Mouse (Mus musculus) hindlimb bud, embryonic 11.5 days (tissue): Measurements from ENCODE around the gene Itgb2.
A peak's percentile ranks its signal among the peaks of the same experiment; 100 is the strongest.

Experiments used
- DNase-seq: peaks from one replicate; pipeline ENCODE4 v3.0.0-alpha.2; 2012; ENCODE audit warnings: low read depth, low spot score; ENCODE audit errors: extremely low spot score

Itgb2 gene

DNA sequence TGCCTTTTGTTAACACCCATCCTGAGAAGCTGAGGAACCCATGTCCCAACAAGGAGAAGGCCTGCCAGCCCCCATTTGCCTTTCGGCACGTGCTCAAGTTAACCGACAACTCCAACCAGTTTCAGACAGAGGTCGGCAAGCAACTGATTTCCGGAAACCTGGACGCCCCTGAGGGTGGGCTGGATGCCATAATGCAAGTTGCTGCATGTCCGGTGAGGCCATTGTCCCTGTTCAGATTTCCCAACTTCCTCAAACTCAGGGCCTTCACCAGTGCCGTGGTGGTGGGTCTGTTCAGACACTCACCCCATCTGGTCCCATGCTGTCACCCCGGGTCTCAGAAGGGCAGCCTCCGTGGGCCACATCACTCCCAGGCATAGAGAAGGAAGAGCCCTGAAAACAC, 18.5 kb downstream of the Itgb2 start:
- DNase-seq = no peak

- no peak for DNase-seq
Observed at GRCm38 (mm10) chr10:77550874-77551273, 20.8 kb downstream of the Itgb2 start.

- DNase-seq = no peak
Observed at GRCm38 (mm10) chr10:77552162-77552561, 22.1 kb downstream of the Itgb2 start.

DNA sequence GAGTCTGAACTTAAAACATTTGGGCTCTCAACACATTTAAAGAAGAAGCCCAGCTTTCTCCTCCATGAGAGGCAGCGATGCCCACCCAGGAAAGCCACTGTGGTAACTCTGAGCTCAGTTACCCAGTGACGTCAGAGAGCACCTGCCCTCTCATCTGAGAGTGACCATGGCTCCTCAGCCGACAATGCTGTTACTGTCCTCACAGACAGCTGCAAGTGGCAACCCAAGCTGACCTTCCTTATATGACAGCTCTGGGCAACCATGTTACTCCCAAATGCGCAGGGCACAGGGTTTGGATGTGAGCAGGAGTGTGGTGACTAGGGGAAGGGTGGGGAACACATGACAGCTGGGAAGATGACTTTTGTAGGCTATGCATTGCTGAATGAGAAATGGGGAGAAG, 23.2 kb downstream of the Itgb2 start:
- no peak for DNase-seq

DNA sequence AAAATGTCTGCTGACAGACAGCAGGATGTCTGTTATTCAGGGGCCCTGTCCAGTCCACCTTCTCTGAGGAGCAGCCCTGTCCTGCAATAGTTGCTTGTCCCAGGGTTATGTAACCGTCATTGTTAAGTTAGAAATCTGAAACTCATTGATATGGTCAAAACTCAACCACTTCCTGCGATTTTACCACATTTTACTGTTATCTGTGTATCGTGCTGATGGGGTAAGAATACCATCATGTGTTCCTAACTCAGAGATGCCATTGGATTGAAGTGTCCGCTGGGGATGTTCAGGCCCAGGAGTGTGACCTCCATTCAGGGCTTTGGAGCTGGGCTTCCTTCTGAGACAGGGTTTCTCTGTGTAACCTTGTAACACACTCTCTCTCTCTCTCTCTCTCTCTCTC, 24.9 kb downstream of the Itgb2 start:
- DNase-seq = no peak

DNA sequence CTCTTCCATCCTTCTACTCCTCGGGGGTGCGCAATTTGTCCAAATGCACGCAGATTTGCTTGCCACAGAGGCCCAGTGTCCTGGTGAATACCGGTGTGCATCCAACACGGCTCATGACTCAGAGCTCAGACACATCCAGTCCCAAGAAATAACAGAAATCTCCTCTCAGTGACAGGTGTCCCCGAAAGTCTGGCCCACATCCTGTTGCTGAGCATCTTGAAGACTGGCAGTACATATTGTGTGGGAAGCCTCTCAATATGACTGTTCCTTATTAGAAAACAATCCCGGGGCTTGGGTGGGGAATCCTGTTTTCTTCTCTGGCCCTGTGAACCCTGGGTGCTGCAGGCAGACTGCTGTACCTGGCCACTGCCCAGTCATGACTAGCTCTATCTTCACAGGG, 26.6 kb downstream of the Itgb2 start:
- DNase-seq = no peak

DNA sequence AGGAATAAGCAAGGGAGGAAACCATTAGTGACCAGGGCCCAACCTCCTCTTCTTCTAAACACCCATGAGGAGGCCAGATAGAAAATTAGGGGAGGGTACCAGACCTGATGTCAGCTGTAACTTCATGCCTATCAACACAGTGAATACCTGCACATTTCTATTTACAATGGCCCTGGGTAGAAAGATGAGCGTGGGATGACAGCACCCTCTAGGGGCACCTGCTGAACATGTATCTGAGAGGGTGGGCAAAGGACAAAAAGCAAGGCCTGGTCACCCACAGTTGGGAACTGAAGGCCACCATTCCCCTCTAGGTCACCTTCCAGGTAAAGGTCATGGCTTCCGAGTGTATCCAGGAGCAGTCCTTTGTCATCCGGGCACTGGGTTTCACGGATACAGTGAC, 27.6 kb downstream of the Itgb2 start:
- DNase-seq = no peak

DNA sequence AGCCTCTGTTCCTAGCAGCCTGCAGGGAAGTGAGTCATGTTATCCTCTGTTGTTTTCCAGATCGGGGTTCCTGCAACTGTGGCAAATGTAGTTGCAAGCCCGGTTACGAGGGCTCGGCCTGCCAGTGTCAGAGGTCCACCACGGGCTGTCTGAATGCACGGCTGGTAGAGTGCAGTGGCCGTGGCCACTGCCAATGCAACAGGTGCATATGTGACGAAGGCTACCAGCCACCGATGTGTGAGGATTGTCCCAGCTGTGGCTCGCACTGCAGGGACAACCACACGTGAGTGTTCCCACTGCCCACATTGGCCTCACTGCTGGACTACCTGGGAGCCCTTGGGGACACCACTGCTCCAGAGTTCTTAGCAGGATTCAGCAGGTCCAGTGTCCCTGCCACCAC, 30.0 kb downstream of the Itgb2 start:
- no peak for DNase-seq

DNA sequence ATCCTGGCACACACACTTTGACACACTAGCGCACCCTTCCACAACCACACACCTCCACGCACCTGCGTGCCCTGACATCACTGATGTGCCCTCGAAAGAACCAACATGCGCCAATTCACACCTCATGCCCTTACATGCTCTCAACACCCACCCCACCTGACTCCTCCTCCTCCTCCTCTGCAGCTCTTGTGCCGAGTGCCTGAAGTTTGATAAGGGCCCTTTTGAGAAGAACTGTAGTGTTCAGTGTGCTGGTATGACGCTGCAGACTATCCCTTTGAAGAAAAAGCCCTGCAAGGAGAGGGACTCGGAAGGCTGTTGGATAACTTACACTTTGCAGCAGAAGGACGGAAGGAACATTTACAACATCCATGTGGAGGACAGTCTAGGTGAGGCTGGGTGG, 30.8 kb downstream of the Itgb2 start:
- DNase-seq = no peak

DNA sequence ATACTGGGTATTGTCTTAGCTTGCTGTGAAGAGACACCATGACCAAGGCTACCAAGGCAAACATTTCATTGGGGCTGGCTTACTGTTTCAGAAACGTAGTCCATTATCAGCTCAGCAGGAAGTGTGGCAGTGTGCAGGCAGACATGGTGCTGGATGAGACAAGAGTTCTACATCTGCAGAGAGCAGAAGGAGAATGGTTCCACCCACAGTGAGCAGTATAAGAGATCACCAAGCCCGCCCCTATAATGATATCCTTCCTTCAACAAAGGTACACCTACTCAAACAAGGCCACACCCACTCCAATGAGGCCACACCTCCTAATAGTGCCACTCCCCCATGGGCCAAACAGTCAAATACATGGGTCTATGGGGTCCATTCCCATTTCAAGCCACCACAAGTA, 31.5 kb downstream of the Itgb2 start:
- DNase-seq = no peak

DNA sequence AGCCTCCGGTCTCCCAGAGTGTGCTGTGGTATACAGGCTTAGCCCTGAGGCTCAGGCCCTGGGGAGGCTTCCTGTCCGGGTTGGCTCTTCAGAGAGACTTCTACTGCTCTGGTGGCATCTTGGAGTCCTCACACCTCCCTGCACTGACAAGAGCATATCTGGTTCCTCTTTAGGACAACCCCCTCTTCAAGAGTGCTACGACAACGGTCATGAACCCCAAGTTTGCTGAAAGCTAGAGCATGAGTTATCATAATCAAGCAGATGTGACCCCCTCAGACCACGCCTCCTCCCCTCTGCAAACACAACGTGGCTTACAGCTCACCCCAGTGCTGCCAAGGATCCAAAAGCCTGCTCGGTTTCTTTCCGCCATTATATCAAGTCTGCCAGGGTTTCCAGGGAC, 35.0 kb downstream of the Itgb2 start:
- DNase-seq = no peak

DNA sequence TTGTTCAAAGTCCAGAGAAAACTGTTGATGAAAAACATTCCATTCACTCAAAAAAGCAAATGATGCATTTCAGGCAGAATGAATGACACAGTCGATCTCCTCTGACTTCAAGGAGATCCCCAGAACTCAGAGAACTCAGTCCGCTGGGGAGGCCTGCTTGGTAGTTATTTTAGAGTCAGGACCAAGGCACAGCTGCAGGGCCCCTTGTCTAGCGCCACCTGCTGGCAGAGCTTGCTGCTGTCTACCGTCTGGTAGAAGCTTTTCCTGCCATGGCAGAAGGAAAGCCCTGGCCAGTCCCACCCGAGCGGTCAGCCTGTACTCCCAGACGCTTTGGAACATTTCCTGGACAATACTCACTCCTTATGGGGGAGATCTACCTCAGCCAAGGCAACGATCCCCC, 36.6 kb downstream of the Itgb2 start:
- no peak for DNase-seq

DNA sequence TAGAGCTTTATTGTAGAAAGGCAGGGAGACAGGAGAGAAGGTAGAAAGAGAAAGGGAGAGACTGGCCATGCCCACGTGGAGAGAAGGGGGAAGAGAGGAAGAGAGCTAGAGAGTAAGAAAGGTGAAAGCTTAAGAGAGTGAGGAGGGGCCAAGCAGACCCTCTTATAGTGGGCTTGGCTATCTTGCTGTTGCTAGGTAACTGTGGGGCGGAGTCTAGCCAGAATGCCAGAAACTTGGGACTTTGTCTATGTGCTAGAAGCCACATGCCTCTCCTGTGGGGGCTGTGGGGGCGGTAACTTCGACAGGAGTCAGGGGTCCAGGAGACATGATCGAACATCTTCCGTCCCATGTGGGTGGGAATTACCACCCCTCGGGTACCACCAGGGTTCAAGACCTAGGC, 39.4 kb downstream of the Itgb2 start:
- DNase-seq = no peak

DNA sequence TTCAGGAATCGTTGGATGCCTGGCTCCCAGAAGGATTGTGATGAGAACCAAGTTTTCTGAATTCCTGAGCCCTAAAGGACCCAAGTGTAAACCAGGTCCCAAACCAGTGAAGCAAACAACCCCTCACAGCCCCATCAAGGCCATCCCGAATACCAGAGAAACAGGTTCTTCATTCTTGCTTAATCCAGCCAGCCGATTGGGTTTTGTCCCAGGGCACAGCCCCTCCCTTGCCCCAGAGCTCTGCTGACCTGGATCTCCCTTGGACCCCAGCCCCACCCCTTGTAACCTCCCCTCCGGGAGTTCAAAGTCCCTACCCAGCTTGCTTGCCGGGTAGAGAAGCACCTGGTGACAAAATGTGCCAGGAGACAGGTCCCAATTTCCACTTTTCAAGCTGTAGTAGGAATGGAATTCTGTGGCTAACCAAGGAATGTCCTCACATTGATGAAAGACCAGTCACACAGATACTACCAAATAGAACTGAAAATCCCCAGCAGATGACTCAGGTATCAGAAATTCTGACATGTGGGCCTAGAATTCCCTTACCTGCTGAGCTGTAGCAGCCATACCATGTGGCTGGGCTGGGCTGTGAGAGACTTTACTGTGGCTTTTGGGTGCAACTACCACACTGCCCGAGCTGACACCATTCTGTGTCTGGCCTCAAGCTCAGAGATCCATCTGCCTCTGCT, 40.1 kb downstream of the Itgb2 start:
- DNase-seq = no peak

DNA sequence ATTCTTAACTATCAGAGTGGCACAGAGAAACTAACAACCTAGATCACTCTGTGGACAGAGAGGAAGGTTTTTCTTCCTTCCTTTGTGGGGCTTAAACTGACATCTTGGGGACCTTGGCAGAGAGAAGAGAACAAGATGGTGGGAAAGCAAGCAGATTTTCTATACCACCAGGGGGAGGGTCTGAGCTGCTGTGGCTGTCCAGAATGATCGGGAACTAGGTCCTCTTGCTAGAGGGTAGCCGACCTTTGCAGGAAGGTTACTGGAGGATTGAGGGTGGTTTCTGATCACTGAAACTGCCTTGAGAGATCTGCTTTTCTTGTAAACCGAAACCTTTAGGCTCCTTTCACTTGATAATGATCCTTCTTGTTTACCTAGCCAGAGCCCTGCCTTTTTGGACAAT, 42.2 kb downstream of the Itgb2 start:
- DNase-seq = no peak

DNA sequence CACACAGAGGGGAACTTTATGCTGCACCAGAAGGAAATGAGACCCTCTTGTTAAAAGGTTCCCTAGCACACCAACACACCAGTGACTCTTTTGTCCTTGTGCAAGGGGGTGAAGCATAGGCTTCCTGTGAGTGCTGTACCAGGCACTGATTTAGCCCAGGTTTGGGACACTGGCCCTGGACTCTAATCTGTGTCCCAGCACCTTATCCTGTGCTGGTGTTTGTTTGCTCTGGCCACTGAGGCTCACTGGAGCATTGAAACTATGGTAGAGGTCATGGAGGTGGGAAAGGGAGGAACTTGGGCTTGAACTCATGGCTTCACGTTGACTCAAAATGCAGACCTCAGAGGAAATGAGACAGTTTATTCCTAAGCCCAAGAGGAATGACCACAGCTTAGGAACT, 43.1 kb downstream of the Itgb2 start:
- no peak for DNase-seq

GRCm38 (mm10) chr10:77580027-77580920, 50.2 kb downstream of the Itgb2 start:
- no peak for DNase-seq

DNA sequence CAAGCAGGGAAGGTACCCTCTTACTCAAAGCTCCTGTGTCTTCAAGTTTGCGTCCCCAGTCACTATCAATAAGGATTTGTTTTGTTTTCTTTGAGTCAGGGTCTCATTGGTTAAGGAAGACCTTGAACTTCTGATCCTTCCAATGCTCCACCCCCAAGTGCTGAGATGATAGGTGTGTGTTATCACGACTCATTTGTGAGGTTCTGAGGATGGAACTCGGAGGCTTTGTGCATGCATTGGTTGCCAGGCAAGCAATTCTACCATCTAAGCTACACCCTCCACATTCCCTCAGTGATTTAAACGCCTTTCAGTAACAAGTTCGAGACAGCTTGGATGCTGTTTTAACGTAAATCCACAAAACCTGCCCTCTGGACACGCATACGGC, 51.0 kb downstream of the Itgb2 start:
- no peak for DNase-seq

- DNase-seq = peak; percentile 89
Observed at GRCm38 (mm10) chr10:77581408-77582284, 51.6 kb downstream of the Itgb2 start, which contains the start of gene Pttg1ip. Gene Pttg1ip, plus strand, starts transcription at chr10:77581720.

GRCm38 (mm10) chr10:77582285-77582618, 52.2 kb downstream of the Itgb2 start:
- DNase-seq = no peak

DNA sequence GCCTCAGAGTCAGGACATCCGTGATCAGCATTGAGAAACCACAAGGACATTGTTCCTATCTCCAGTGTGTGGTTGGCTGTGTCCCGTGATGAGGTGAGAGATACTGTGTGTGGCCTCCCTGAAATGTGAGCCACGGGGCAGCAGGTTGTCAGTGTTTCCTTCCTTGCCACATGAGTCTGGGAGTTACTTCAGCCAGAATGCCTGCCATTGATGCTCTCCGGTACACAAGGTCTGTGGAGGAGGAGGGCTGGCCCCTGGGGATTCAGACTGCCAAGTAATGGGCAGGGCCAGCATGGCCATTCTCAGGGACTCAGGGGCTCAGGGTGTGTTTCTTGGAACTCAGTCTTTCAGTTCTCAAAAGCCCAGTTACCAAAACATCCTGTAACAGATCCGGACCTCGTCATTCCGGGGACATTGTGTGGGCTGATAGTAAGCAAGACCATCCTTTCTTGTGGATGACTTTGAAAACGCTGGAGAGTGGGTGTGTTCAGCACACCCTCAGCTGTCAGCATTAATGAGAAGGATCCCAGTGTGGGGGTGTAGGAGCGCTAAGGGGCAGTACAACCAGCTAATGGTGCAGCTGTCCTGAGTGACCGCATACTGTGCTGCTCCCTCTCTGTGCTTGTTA, 53.9 kb downstream of the Itgb2 start:
- DNase-seq = no peak
